Mouse (Mus musculus) heart, postnatal 0 days (tissue): Measurements from ENCODE around the gene Icmt.

Experiments used
- CTCF ChIP-seq: IDR thresholded peaks from 2 replicates; pipeline ENCODE4 v1.5.1; 2016; ENCODE audit warnings: antibody characterized with exemption, control low read depth, low read depth
- EP300 ChIP-seq: IDR thresholded peaks from 2 replicates; pipeline ENCODE4 v1.6.1; 2016; ENCODE audit warnings: antibody characterized with exemption, low read depth

DNA sequence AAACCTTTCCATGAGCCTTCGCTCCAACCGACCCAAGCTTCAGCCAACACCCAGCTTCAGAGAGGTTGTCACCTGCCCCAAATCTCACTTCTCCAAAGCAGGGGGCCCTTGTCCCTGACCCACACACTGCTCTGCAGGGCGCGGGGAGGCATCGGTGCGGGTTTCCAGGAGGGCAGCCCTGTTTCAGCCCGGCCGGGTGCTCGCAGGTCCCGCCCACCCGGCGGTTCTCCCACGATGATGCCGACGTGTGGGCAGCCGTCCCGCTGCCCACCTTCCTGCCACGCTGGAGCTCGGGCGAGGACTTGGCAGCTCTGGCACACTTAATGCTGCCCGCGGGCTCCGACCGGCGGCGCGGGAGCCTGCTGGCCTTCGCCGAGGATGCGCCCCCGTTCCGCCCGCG is 14.3 kb upstream of the Icmt start:
- no peak for TF ChIP-seq CTCF
- TF ChIP-seq EP300, result no peak
